Mouse (Mus musculus): ENCODE data around the gene Sema5b. TPM values are rescaled to one million over a fixed set of nuclear protein-coding genes. Genes with fewer than 3 reads are reported as not detected.

Gene Sema5b
- polyA plus RNA-seq, 1 experiment from 2014 or later = 5.5 TPM

- DNase-seq (ENCODE audit: low spot score) (no peak), ATAC-seq (ENCODE audit: low read depth) (no peak)
- Histone ChIP-seq H3K9ac (ENCODE audit: low read depth, low read length) (no peak overlapping the region), H3K4me2 (ENCODE audit: low read depth, low read length) (no peak overlapping the region), H3K27ac (replicated peaks; ENCODE audit: low read depth, low read length) (no peak overlapping the region), H3K9me3 (ENCODE audit: control insufficient read depth, low read length) (no peaks in the 10 kb centered on the region), H3K36me3 (ENCODE audit: control insufficient read depth, insufficient read depth, low read length) (no peaks in the 10 kb centered on the region), H3K4me3 (ENCODE audit: low read depth, low read length) (no peak overlapping the region), H3K4me1 (ENCODE audit: control insufficient read depth, insufficient read depth, low read length) (no peaks in the 10 kb centered on the region), H3K27me3 (replicated peaks; ENCODE audit: control insufficient read depth, insufficient read depth, low read length) (no peaks in the 10 kb centered on the region; the same call in 1 of the 2 replicates)
- WGBS = 57% methylated on average over 6 of the region's 6 CpGs
Measured at GRCm38 (mm10) chr16:35652206-35652605, 111.3 kb downstream of the Sema5b start.

- ATAC-seq (ENCODE audit: low read depth) (no peak), DNase-seq (ENCODE audit: low spot score) (no peak)
- no peak overlapping the region for H3K4me3 ChIP-seq (ENCODE audit: low read depth, low read length)
- H3K27ac ChIP-seq (replicated peaks; ENCODE audit: low read depth, low read length) = no peak overlapping the region
- no peaks in the 10 kb centered on the region for H3K9me3 ChIP-seq (ENCODE audit: control insufficient read depth, low read length)
- no peaks in the 10 kb centered on the region for H3K4me1 ChIP-seq (ENCODE audit: control insufficient read depth, insufficient read depth, low read length)
- H3K36me3 ChIP-seq (ENCODE audit: control insufficient read depth, insufficient read depth, low read length) = no peaks in the 10 kb centered on the region
- H3K27me3 ChIP-seq (replicated peaks; ENCODE audit: control insufficient read depth, insufficient read depth, low read length) = peaks cover under 1% of the 10 kb centered on the region; the same call in 1 of the 2 replicates
- no peak overlapping the region for H3K4me2 ChIP-seq (ENCODE audit: low read depth, low read length)
- WGBS = 84% methylated on average over 3 of the region's 3 CpGs
- no peak overlapping the region for H3K9ac ChIP-seq (ENCODE audit: low read depth, low read length)
Measured at GRCm38 (mm10) chr16:35652706-35653105, 111.8 kb downstream of the Sema5b start.

GRCm38 (mm10) chr16:35653951-35654350 is 113.0 kb downstream of the Sema5b start:
- Histone ChIP-seq H3K9me3 (ENCODE audit: control insufficient read depth, low read length) (no peaks in the 10 kb centered on the region), H3K27me3 (replicated peaks; ENCODE audit: control insufficient read depth, insufficient read depth, low read length) (peaks cover 13% of the 10 kb centered on the region), H3K36me3 (ENCODE audit: control insufficient read depth, insufficient read depth, low read length) (no peaks in the 10 kb centered on the region), H3K27ac (replicated peaks; ENCODE audit: low read depth, low read length) (no peak overlapping the region), H3K9ac (ENCODE audit: low read depth, low read length) (no peak overlapping the region), H3K4me3 (ENCODE audit: low read depth, low read length) (no peak overlapping the region), H3K4me1 (ENCODE audit: control insufficient read depth, insufficient read depth, low read length) (no peaks in the 10 kb centered on the region), H3K4me2 (ENCODE audit: low read depth, low read length) (no peak overlapping the region)
- WGBS = 88% methylated on average over 5 of the region's 5 CpGs
- ATAC-seq (ENCODE audit: low read depth) = no peak
- DNase-seq (ENCODE audit: low spot score) = no peak

- ATAC-seq (ENCODE audit: low read depth) (0 out of 2 replicates have a peak, but pooled peaks have one; percentile 15), DNase-seq (ENCODE audit: low spot score) (no peak)
- Histone ChIP-seq H3K4me1 (ENCODE audit: control insufficient read depth, insufficient read depth, low read length) (peaks cover 5% of the 10 kb centered on the region; the same call in 1 of the 2 replicates), H3K4me2 (ENCODE audit: low read depth, low read length) (peak overlapping the region; percentile 60), H3K27me3 (replicated peaks; ENCODE audit: control insufficient read depth, insufficient read depth, low read length) (peaks cover 39% of the 10 kb centered on the region), H3K9me3 (ENCODE audit: control insufficient read depth, low read length) (no peaks in the 10 kb centered on the region), H3K9ac (ENCODE audit: low read depth, low read length) (peak overlapping the region; percentile 3; the same call in 1 of the 2 replicates), H3K36me3 (ENCODE audit: control insufficient read depth, insufficient read depth, low read length) (no peaks in the 10 kb centered on the region), H3K4me3 (ENCODE audit: low read depth, low read length) (peak overlapping the region; percentile 37), H3K27ac (replicated peaks; ENCODE audit: low read depth, low read length) (no peak overlapping the region)
- 24% methylated on average over 11 of the region's 36 CpGs for WGBS
Measured at GRCm38 (mm10) chr16:35660222-35660621, 119.3 kb downstream of the Sema5b start.

GRCm38 (mm10) chr16:35663831-35664414 is 123.0 kb downstream of the Sema5b start:
- H3K27me3 ChIP-seq (replicated peaks; ENCODE audit: control insufficient read depth, insufficient read depth, low read length) = peaks cover 26% of the 10 kb centered on the region
- ATAC-seq (ENCODE audit: low read depth) (no peak), DNase-seq (ENCODE audit: low spot score) (no peak)
- H3K4me1 ChIP-seq (ENCODE audit: control insufficient read depth, insufficient read depth, low read length) = peaks cover 5% of the 10 kb centered on the region; the same call in 1 of the 2 replicates
- H3K9ac ChIP-seq (ENCODE audit: low read depth, low read length) = no peak overlapping the region
- H3K4me2 ChIP-seq (ENCODE audit: low read depth, low read length) = no peak overlapping the region
- H3K36me3 ChIP-seq (ENCODE audit: control insufficient read depth, insufficient read depth, low read length) = no peaks in the 10 kb centered on the region
- no peaks in the 10 kb centered on the region for H3K9me3 ChIP-seq (ENCODE audit: control insufficient read depth, low read length)
- 91% methylated on average over 9 of the region's 9 CpGs for WGBS
- no peak overlapping the region for H3K4me3 ChIP-seq (ENCODE audit: low read depth, low read length)
- no peak overlapping the region for H3K27ac ChIP-seq (replicated peaks; ENCODE audit: low read depth, low read length)

GRCm38 (mm10) chr16:35664847-35665246 is 123.9 kb downstream of the Sema5b start:
- Histone ChIP-seq H3K9me3 (ENCODE audit: control insufficient read depth, low read length) (no peaks in the 10 kb centered on the region), H3K27me3 (replicated peaks; ENCODE audit: control insufficient read depth, insufficient read depth, low read length) (peaks cover 16% of the 10 kb centered on the region), H3K27ac (replicated peaks; ENCODE audit: low read depth, low read length) (no peak overlapping the region), H3K4me1 (ENCODE audit: control insufficient read depth, insufficient read depth, low read length) (peaks cover 5% of the 10 kb centered on the region; the same call in 1 of the 2 replicates), H3K4me3 (ENCODE audit: low read depth, low read length) (no peak overlapping the region), H3K4me2 (ENCODE audit: low read depth, low read length) (no peak overlapping the region), H3K9ac (ENCODE audit: low read depth, low read length) (no peak overlapping the region), H3K36me3 (ENCODE audit: control insufficient read depth, insufficient read depth, low read length) (no peaks in the 10 kb centered on the region)
- 83% methylated on average over 4 of the region's 4 CpGs for WGBS
- ATAC-seq (ENCODE audit: low read depth) = no peak
- DNase-seq (ENCODE audit: low spot score) = no peak

GRCm38 (mm10) chr16:35677511-35678113 is 136.7 kb downstream of the Sema5b start:
- no peak overlapping the region for H3K4me2 ChIP-seq (ENCODE audit: low read depth, low read length)
- DNase-seq (ENCODE audit: low spot score) (no peak), ATAC-seq (ENCODE audit: low read depth) (no peak)
- H3K9ac ChIP-seq (ENCODE audit: low read depth, low read length) = no peak overlapping the region
- H3K4me3 ChIP-seq (ENCODE audit: low read depth, low read length) = no peak overlapping the region
- H3K27ac ChIP-seq (replicated peaks; ENCODE audit: low read depth, low read length) = no peak overlapping the region
- H3K9me3 ChIP-seq (ENCODE audit: control insufficient read depth, low read length) = no peaks in the 10 kb centered on the region
- peaks cover 10% of the 10 kb centered on the region for H3K4me1 ChIP-seq (ENCODE audit: control insufficient read depth, insufficient read depth, low read length)
- no peaks in the 10 kb centered on the region for H3K36me3 ChIP-seq (ENCODE audit: control insufficient read depth, insufficient read depth, low read length)
- H3K27me3 ChIP-seq (replicated peaks; ENCODE audit: control insufficient read depth, insufficient read depth, low read length) = 0 out of 2 replicates have a peak, but pooled peaks cover 5% of the 10 kb centered on the region
- WGBS = 68% methylated on average over 8 of the region's 8 CpGs

- 29% methylated on average over 3 of the region's 3 CpGs for WGBS
- ATAC-seq (ENCODE audit: low read depth) = no peak
- no peaks in the 10 kb centered on the region for H3K36me3 ChIP-seq (ENCODE audit: control insufficient read depth, insufficient read depth, low read length)
- H3K27me3 ChIP-seq (replicated peaks; ENCODE audit: control insufficient read depth, insufficient read depth, low read length) = 0 out of 2 replicates have a peak, but pooled peaks cover 5% of the 10 kb centered on the region
- no peak overlapping the region for H3K27ac ChIP-seq (replicated peaks; ENCODE audit: low read depth, low read length)
- peaks cover 10% of the 10 kb centered on the region for H3K4me1 ChIP-seq (ENCODE audit: control insufficient read depth, insufficient read depth, low read length)
- no peaks in the 10 kb centered on the region for H3K9me3 ChIP-seq (ENCODE audit: control insufficient read depth, low read length)
- no peak overlapping the region for H3K4me3 ChIP-seq (ENCODE audit: low read depth, low read length)
- H3K4me2 ChIP-seq (ENCODE audit: low read depth, low read length) = no peak overlapping the region
- DNase-seq (ENCODE audit: low spot score) = no peak
- H3K9ac ChIP-seq (ENCODE audit: low read depth, low read length) = no peak overlapping the region
Measured at GRCm38 (mm10) chr16:35678476-35678875, 137.5 kb downstream of the Sema5b start.
